Mouse (Mus musculus) megakaryocyte, embryonic 14.5 days (primary cell): ENCODE measurements at regions not wholly inside any gene's neighbourhood (a gene's known extent, or its start where the extent isn't known, plus 50 kb on each side); places are given as distances from the start of the nearest gene placed in this dataset.

Experiments used
- FLI1 ChIP-seq: IDR thresholded peaks from 2 replicates; pipeline ENCODE4 v1.6.1; 2012; ENCODE audit warnings: low read length, inconsistent platforms, mixed read lengths
- GATA1 ChIP-seq: IDR thresholded peaks from 3 replicates; pipeline ENCODE4 v1.6.1; 2012; ENCODE audit warnings: mixed read lengths, low read length, inconsistent platforms, borderline replicate concordance

GRCm38 (mm10) chr19:6660157-6660556 lies 117.3 kb upstream of the Slc22a12 start:
- TF ChIP-seq GATA1, result no peak
- TF ChIP-seq FLI1, result no peak
